ENCODE assay signal across 27 mouse cellular contexts in genomic region chr3:103408724-103409123, GRCm38 (mm10).
DNase-seq lines count a peak whose midpoint lies in the region; ATAC-seq and TF ChIP-seq lines count a peak whose summit lies in the region.
"Had no signal": no experiment of that assay in that cellular context is flagged by ENCODE, and none has a peak within 500 bp of the region (broad histone marks: within the 10 kb centered on the region; RNA-seq: fewer than 3 reads in every experiment).

No protein-coding gene starts in this region.

- peak; percentile 31 for TF ChIP-seq CTCF in layer of hippocampus, adult 2 months (conservative IDR thresholded peaks at IDR 0.05)
- TF ChIP-seq CTCF in ES-Bruce4 (IDR thresholded peaks at IDR 0.05; ENCODE audit: low read depth, low read length) (peak; percentile 28), MEL (IDR thresholded peaks at IDR 0.05 in 2 of 3, conservative IDR thresholded peaks at IDR 0.05 in 1 of 3; ENCODE audit: control insufficient read depth in 1 of 3, insufficient read depth in 1 of 3, low read depth in 2 of 3, low read length in 3 of 3, poor library complexity in 1 of 3, severe bottlenecking in 1 of 3) (peak in 2 of 3 experiments; percentile 18 to 19; a peak in 2 of 6 replicates)
- TF ChIP-seq CTCF in brain, embryonic 14.5 days (IDR thresholded peaks at IDR 0.05; ENCODE audit: borderline replicate concordance, extremely low read depth, insufficient read depth, insufficient read length) = 0 out of 2 replicates have a peak, but pooled peaks have one; percentile 9

- H3K9me3 ChIP-seq in ES-Bruce4 (replicated peaks; ENCODE audit: control insufficient read depth, insufficient read depth, low read length, poor library complexity, severe bottlenecking) (no peaks in the 10 kb centered on the region), MEL (replicated peaks; ENCODE audit: insufficient read depth, low read length) (no peaks in the 10 kb centered on the region)
- H3K9me3 ChIP-seq in kidney, embryonic 15.5 days (replicated peaks) = no peaks in the 10 kb centered on the region
- H3K9me3 ChIP-seq: embryonic facial prominence, embryonic 12.5 days; embryonic facial prominence, embryonic 15.5 days; forebrain, embryonic 15.5 days; heart, embryonic 10.5 days; heart, embryonic 13.5 days had no signal

- no peak for TF ChIP-seq POLR2A in ES-Bruce4 (IDR thresholded peaks at IDR 0.05; ENCODE audit: insufficient read depth, low read length)
- TF ChIP-seq POLR2A in MEL (IDR thresholded peaks at IDR 0.05; ENCODE audit: control insufficient read depth in 1 of 2, insufficient read depth in 1 of 2, low read depth in 1 of 2, low read length in 2 of 2, poor library complexity in 1 of 2) = no peak
- no peak for TF ChIP-seq POLR2A in brain, embryonic 14.5 days (IDR thresholded peaks at IDR 0.05; ENCODE audit: borderline replicate concordance, extremely low read depth, insufficient read depth, insufficient read length, poor library complexity, severe bottlenecking)

- no peak overlapping the region for H3K4me3 ChIP-seq in layer of hippocampus, adult 2 months
- H3K4me3 ChIP-seq in ES-Bruce4 (ENCODE audit: low read depth, low read length) (no peak overlapping the region), MEL (ENCODE audit: control insufficient read depth in 1 of 2, insufficient read depth in 1 of 2, low read depth in 2 of 2, low read length in 2 of 2) (no peak overlapping the region)
- no peak overlapping the region for H3K4me3 ChIP-seq in kidney, embryonic 15.5 days (replicated peaks)
- H3K4me3 ChIP-seq: embryonic facial prominence, embryonic 12.5 days; embryonic facial prominence, embryonic 15.5 days; forebrain, embryonic 15.5 days; heart, embryonic 10.5 days; heart, embryonic 13.5 days had no signal

- no peak overlapping the region for H3K9ac ChIP-seq in ES-Bruce4 (ENCODE audit: low read depth, poor library complexity, severe bottlenecking)
- no peak overlapping the region for H3K9ac ChIP-seq in MEL (ENCODE audit: control insufficient read depth, low read depth, low read length, poor library complexity, severe bottlenecking)
- no peak overlapping the region for H3K9ac ChIP-seq in kidney, embryonic 15.5 days
- H3K9ac ChIP-seq: embryonic facial prominence, embryonic 12.5 days; embryonic facial prominence, embryonic 15.5 days; forebrain, embryonic 15.5 days; heart, embryonic 13.5 days; hindbrain, embryonic 14.5 days had no signal

- WGBS in kidney, embryonic 15.5 days = 85% methylated on average over 5 of the region's 5 CpGs

- TF ChIP-seq EP300 in ES-Bruce4 (IDR thresholded peaks at IDR 0.05; ENCODE audit: insufficient read depth, low read depth, low read length) (no peak), MEL (IDR thresholded peaks at IDR 0.05; ENCODE audit: low read depth in 1 of 2, low read length in 2 of 2) (no peak)

- intact Hi-C loops in gastrocnemius, postnatal 36 days (cut with DNase I) = no loop called here

- H3K27me3 ChIP-seq in ES-Bruce4 (ENCODE audit: control insufficient read depth, insufficient read depth, low read length, poor library complexity, severe bottlenecking) (0 out of 2 replicates have a peak, but pooled peaks cover 1% of the 10 kb centered on the region), MEL (ENCODE audit: control insufficient read depth in 1 of 2, insufficient read depth in 2 of 2, low read length in 2 of 2) (peaks cover 6 to 13% of the 10 kb centered on the region in 2 experiments)
- H3K27me3 ChIP-seq in kidney, embryonic 15.5 days = no peaks in the 10 kb centered on the region
- H3K27me3 ChIP-seq: embryonic facial prominence, embryonic 12.5 days; embryonic facial prominence, embryonic 15.5 days; forebrain, embryonic 15.5 days; heart, embryonic 13.5 days had no signal

- no peak for ATAC-seq in kidney, embryonic 15.5 days (replicated peaks; ENCODE audit: low FRiP score)
- ATAC-seq: CD4-positive, CD25-positive, alpha-beta regulatory T cell, adult 4 months; forebrain, embryonic 15.5 days; hindbrain, postnatal 0 days; inflammation-experienced regulatory T-cells, adult 6 months; intestine, embryonic 16.5 days had no signal

- no peak overlapping the region for H3K4me2 ChIP-seq in kidney, embryonic 15.5 days
- H3K4me2 ChIP-seq: embryonic facial prominence, embryonic 12.5 days; embryonic facial prominence, embryonic 15.5 days; forebrain, embryonic 15.5 days; heart, embryonic 13.5 days; hindbrain, embryonic 14.5 days had no signal

- no peak for DNase-seq in layer of hippocampus, adult 2 months (ENCODE audit: low spot score in 2 of 2)
- no peak for DNase-seq in layer of hippocampus, adult 18-20 months (ENCODE audit: low spot score in 2 of 2)
- DNase-seq in MEL (ENCODE audit: low read depth, low spot score) = no peak
- DNase-seq in brain, embryonic 14.5 days (ENCODE audit: low read depth) = no peak
- DNase-seq in gastrocnemius, postnatal 36 days = no peak
- no peak for DNase-seq in kidney, adult 18-20 months
- DNase-seq: adrenal gland, adult 2 months; adrenal gland, postnatal 14 days; cerebellum, adult 18-20 months; cerebellum, adult 9-10 months; cerebellum, postnatal 14 days; gastrocnemius, postnatal 10 days; heart, adult 18-20 months; heart, postnatal 14 days; heart, postnatal 4 days had no signal

- H3K27ac ChIP-seq in layer of hippocampus, adult 2 months = no peak overlapping the region
- H3K27ac ChIP-seq in ES-Bruce4 (ENCODE audit: insufficient read depth, low read length) = no peak overlapping the region
- H3K27ac ChIP-seq in MEL (ENCODE audit: control insufficient read depth, low read depth, low read length) = no peak overlapping the region
- H3K27ac ChIP-seq in kidney, embryonic 15.5 days = no peak overlapping the region
- H3K27ac ChIP-seq: embryonic facial prominence, embryonic 12.5 days; embryonic facial prominence, embryonic 15.5 days; forebrain, embryonic 15.5 days; heart, embryonic 10.5 days; heart, embryonic 13.5 days; hindbrain, embryonic 14.5 days; hindbrain, postnatal 0 days had no signal

- H3K4me1 ChIP-seq in ES-Bruce4 (ENCODE audit: control insufficient read depth, insufficient read depth, low read length) (no peaks in the 10 kb centered on the region), MEL (ENCODE audit: control insufficient read depth in 1 of 2, insufficient read depth in 2 of 2, low read length in 2 of 2) (no peaks in the 10 kb centered on the region)
- H3K4me1 ChIP-seq in kidney, embryonic 15.5 days = peaks cover 3% of the 10 kb centered on the region; the same call in 1 of the 2 replicates
- H3K4me1 ChIP-seq: forebrain, embryonic 15.5 days had no signal

- H3K36me3 ChIP-seq in ES-Bruce4 (ENCODE audit: control insufficient read depth, insufficient read depth, low read length, poor library complexity, severe bottlenecking) = no peaks in the 10 kb centered on the region
- no peaks in the 10 kb centered on the region for H3K36me3 ChIP-seq in MEL (ENCODE audit: control insufficient read depth in 1 of 2, insufficient read depth in 2 of 2, low read length in 2 of 2)
- no peaks in the 10 kb centered on the region for H3K36me3 ChIP-seq in kidney, embryonic 15.5 days
- H3K36me3 ChIP-seq: embryonic facial prominence, embryonic 12.5 days; embryonic facial prominence, embryonic 15.5 days; forebrain, embryonic 15.5 days; heart, embryonic 10.5 days; heart, embryonic 13.5 days had no signal

- H3K79me2 ChIP-seq in MEL (ENCODE audit: control insufficient read depth, insufficient read depth, low read length, poor library complexity) = no peaks in the 10 kb centered on the region

- no peak for TF ChIP-seq RAD21 in MEL (IDR thresholded peaks at IDR 0.05; ENCODE audit: low read depth, low read length)

TF ChIP-seq in MEL, 35 proteins besides CTCF, POLR2A, EP300 and RAD21:
- TF ChIP-seq USF2 (IDR thresholded peaks at IDR 0.05; ENCODE audit: borderline replicate concordance in 1 of 2, insufficient read depth in 1 of 2, low read depth in 1 of 2, low read length in 2 of 2) = no peak
- peak; percentile 66 for TF ChIP-seq ZNF384 (IDR thresholded peaks at IDR 0.05; ENCODE audit: low read depth, low read length)
